Mouse (Mus musculus): Measurements from ENCODE around the gene Lrrc3. TPM values are rescaled to one million over a fixed set of nuclear protein-coding genes. Genes with fewer than 3 reads are reported as not detected.
"Not testable (repeated sequence)": the region's sequence is repeated elsewhere in the genome, so short reads cannot be mapped to it uniquely, and the experiment has no call there.

The Lrrc3 gene
- polyA plus RNA-seq (2016; fragmentation: Nextera tagmentation; extraction: Ambion mirVana), result 1.5 and 1.7 TPM in 2 replicates

- peaks cover 23% of the 10 kb centered on the region for H3K4me1 ChIP-seq
- no peaks in the 10 kb centered on the region for H3K36me3 ChIP-seq
- H3K9me3 ChIP-seq (replicated peaks), result no peaks in the 10 kb centered on the region
- WGBS, result 1% methylated on average over 45 of the region's 46 CpGs
- H3K4me3 ChIP-seq, result peak within 1 kb of the TSS; percentile 66
- peaks cover 27% of the 10 kb centered on the region for H3K27me3 ChIP-seq (ENCODE audit: low read depth, poor library complexity, severe bottlenecking)
- DNase-seq (ENCODE audit: low spot score), result peak; percentile 86
- peak within 1 kb of the TSS; percentile 74 for H3K27ac ChIP-seq
Observed at GRCm38 (mm10) chr10:77902211-77902893, at the start of gene Lrrc3. Gene Lrrc3 (minus strand): TSS chr10:77902536.

- H3K27me3 ChIP-seq (ENCODE audit: low read depth, poor library complexity, severe bottlenecking); H3K4me1 ChIP-seq; DNase-seq (ENCODE audit: low spot score); H3K36me3 ChIP-seq; H3K4me3 ChIP-seq; H3K9me3 ChIP-seq (replicated peaks); H3K27ac ChIP-seq: not testable (repeated sequence)
- 87% methylated on average over 10 of the region's 12 CpGs for WGBS
Observed at GRCm38 (mm10) chr10:77950468-77950867, 48.1 kb upstream of the Lrrc3 start.

- H3K27me3 ChIP-seq (ENCODE audit: low read depth, poor library complexity, severe bottlenecking), result no peaks in the 10 kb centered on the region
- H3K9me3 ChIP-seq (replicated peaks), result no peaks in the 10 kb centered on the region
- H3K4me1 ChIP-seq, result no peaks in the 10 kb centered on the region
- no peaks in the 10 kb centered on the region for H3K36me3 ChIP-seq
- no peak overlapping the region for H3K4me3 ChIP-seq
- DNase-seq (ENCODE audit: low spot score), result no peak
- H3K27ac ChIP-seq, result no peak overlapping the region
- 72% methylated on average over 2 of the region's 2 CpGs for WGBS
Observed at GRCm38 (mm10) chr10:77939685-77940084, 37.3 kb upstream of the Lrrc3 start.

- no peaks in the 10 kb centered on the region for H3K36me3 ChIP-seq
- no peak overlapping the region for H3K4me3 ChIP-seq
- H3K27me3 ChIP-seq (ENCODE audit: low read depth, poor library complexity, severe bottlenecking), result no peaks in the 10 kb centered on the region
- DNase-seq (ENCODE audit: low spot score), result no peak
- H3K4me1 ChIP-seq, result 0 out of 2 replicates have a peak, but pooled peaks cover 4% of the 10 kb centered on the region
- no peak overlapping the region for H3K27ac ChIP-seq
- H3K9me3 ChIP-seq (replicated peaks), result no peaks in the 10 kb centered on the region
- 90% methylated on average over 10 of the region's 10 CpGs for WGBS
Observed at GRCm38 (mm10) chr10:77927375-77927774, 25.0 kb upstream of the Lrrc3 start.

GRCm38 (mm10) chr10:77926140-77926539, 23.8 kb upstream of the Lrrc3 start:
- Histone ChIP-seq H3K9me3 (replicated peaks) (no peaks in the 10 kb centered on the region), H3K4me3 (no peak overlapping the region), H3K27ac (no peak overlapping the region), H3K27me3 (ENCODE audit: low read depth, poor library complexity, severe bottlenecking) (no peaks in the 10 kb centered on the region), H3K36me3 (no peaks in the 10 kb centered on the region), H3K4me1 (0 out of 2 replicates have a peak, but pooled peaks cover 4% of the 10 kb centered on the region)
- DNase-seq (ENCODE audit: low spot score), result peak; percentile 58
- WGBS, result 53% methylated on average over 7 of the region's 7 CpGs

- H3K4me3 ChIP-seq, result no peak overlapping the region
- H3K36me3 ChIP-seq, result no peaks in the 10 kb centered on the region
- H3K27ac ChIP-seq, result no peak overlapping the region
- H3K4me1 ChIP-seq, result 0 out of 2 replicates have a peak, but pooled peaks cover 4% of the 10 kb centered on the region
- no peak for DNase-seq (ENCODE audit: low spot score)
- no peaks in the 10 kb centered on the region for H3K9me3 ChIP-seq (replicated peaks)
- 79% methylated on average over 4 of the region's 4 CpGs for WGBS
- no peaks in the 10 kb centered on the region for H3K27me3 ChIP-seq (ENCODE audit: low read depth, poor library complexity, severe bottlenecking)
Observed at GRCm38 (mm10) chr10:77922681-77923080, 20.3 kb upstream of the Lrrc3 start.

GRCm38 (mm10) chr10:77921009-77921408, 18.7 kb upstream of the Lrrc3 start:
- WGBS, result 81% methylated on average over 5 of the region's 5 CpGs

GRCm38 (mm10) chr10:77916636-77917335, 14.4 kb upstream of the Lrrc3 start:
- Histone ChIP-seq H3K36me3 (no peaks in the 10 kb centered on the region), H3K27ac (no peak overlapping the region), H3K9me3 (replicated peaks) (no peaks in the 10 kb centered on the region), H3K4me3 (no peak overlapping the region), H3K27me3 (ENCODE audit: low read depth, poor library complexity, severe bottlenecking) (no peaks in the 10 kb centered on the region), H3K4me1 (0 out of 2 replicates have a peak, but pooled peaks cover 8% of the 10 kb centered on the region)
- DNase-seq (ENCODE audit: low spot score), result peak; percentile 68
- WGBS, result 69% methylated on average over 8 of the region's 8 CpGs

More at GRCm38 (mm10) chr10:77921009-77921408, 18.7 kb upstream of the Lrrc3 start:
- Histone ChIP-seq H3K27ac (no peak overlapping the region), H3K4me3 (no peak overlapping the region), H3K9me3 (replicated peaks) (no peaks in the 10 kb centered on the region), H3K27me3 (ENCODE audit: low read depth, poor library complexity, severe bottlenecking) (no peaks in the 10 kb centered on the region), H3K36me3 (no peaks in the 10 kb centered on the region), H3K4me1 (0 out of 2 replicates have a peak, but pooled peaks cover 4% of the 10 kb centered on the region)
- DNase-seq (ENCODE audit: low spot score), result no peak

GRCm38 (mm10) chr10:77913292-77913691, 11.0 kb upstream of the Lrrc3 start:
- no peaks in the 10 kb centered on the region for H3K27me3 ChIP-seq (ENCODE audit: low read depth, poor library complexity, severe bottlenecking)
- no peaks in the 10 kb centered on the region for H3K9me3 ChIP-seq (replicated peaks)
- H3K27ac ChIP-seq, result no peak overlapping the region
- no peaks in the 10 kb centered on the region for H3K36me3 ChIP-seq
- H3K4me3 ChIP-seq, result no peak overlapping the region
- no peak for DNase-seq (ENCODE audit: low spot score)
- WGBS, result 64% methylated on average over 4 of the region's 4 CpGs
- H3K4me1 ChIP-seq, result 0 out of 2 replicates have a peak, but pooled peaks cover 8% of the 10 kb centered on the region

- no peak overlapping the region for H3K4me3 ChIP-seq
- H3K9me3 ChIP-seq (replicated peaks), result no peaks in the 10 kb centered on the region
- no peaks in the 10 kb centered on the region for H3K27me3 ChIP-seq (ENCODE audit: low read depth, poor library complexity, severe bottlenecking)
- H3K4me1 ChIP-seq, result 0 out of 2 replicates have a peak, but pooled peaks cover 8% of the 10 kb centered on the region
- H3K27ac ChIP-seq, result no peak overlapping the region
- H3K36me3 ChIP-seq, result no peaks in the 10 kb centered on the region
- WGBS, result 60% methylated on average over 7 of the region's 7 CpGs
- no peak for DNase-seq (ENCODE audit: low spot score)
Observed at GRCm38 (mm10) chr10:77912605-77913004, 10.3 kb upstream of the Lrrc3 start.

GRCm38 (mm10) chr10:77902894-77903715, 769 bp upstream of the Lrrc3 start:
- H3K27ac ChIP-seq, result peak overlapping the region; percentile 74; the same call in 1 of the 2 replicates
- H3K9me3 ChIP-seq (replicated peaks), result no peaks in the 10 kb centered on the region
- H3K27me3 ChIP-seq (ENCODE audit: low read depth, poor library complexity, severe bottlenecking), result peaks cover 27% of the 10 kb centered on the region
- peak; percentile 85 for DNase-seq (ENCODE audit: low spot score)
- H3K4me3 ChIP-seq, result peak overlapping the region; percentile 66
- peaks cover 23% of the 10 kb centered on the region for H3K4me1 ChIP-seq
- 8% methylated on average over 35 of the region's 35 CpGs for WGBS
- H3K36me3 ChIP-seq, result no peaks in the 10 kb centered on the region

GRCm38 (mm10) chr10:77901871-77902210, 495 bp downstream of the Lrrc3 start:
- DNase-seq (ENCODE audit: low spot score), result no peak

More at GRCm38 (mm10) chr10:77901871-77902210, 495 bp downstream of the Lrrc3 start:
- H3K27ac ChIP-seq, result peak overlapping the region; percentile 74
- peak overlapping the region; percentile 66 for H3K4me3 ChIP-seq
- H3K36me3 ChIP-seq, result no peaks in the 10 kb centered on the region
- 2% methylated on average over 14 of the region's 14 CpGs for WGBS
- H3K4me1 ChIP-seq, result peaks cover 23% of the 10 kb centered on the region
- peaks cover 27% of the 10 kb centered on the region for H3K27me3 ChIP-seq (ENCODE audit: low read depth, poor library complexity, severe bottlenecking)
- no peaks in the 10 kb centered on the region for H3K9me3 ChIP-seq (replicated peaks)

Data from limb, embryonic 10.5 days (tissue).